Mouse (Mus musculus) ES-E14 (cell line): ENCODE results near the gene Xrcc1. TPM values are rescaled to one million over a fixed set of nuclear protein-coding genes. Genes with fewer than 3 reads are reported as not detected.
A peak's percentile ranks its signal among the peaks of the same experiment; 100 is the strongest.

Source experiments
- DNase-seq: peaks from one replicate; pipeline ENCODE4 v3.0.0-alpha.2; 2013; ENCODE audit warnings: low read depth, low spot score
- H3K27ac ChIP-seq: 2 replicates; pipeline ENCODE4 v1.5.1; 2012; ENCODE audit warnings: low read depth, mild to moderate bottlenecking, low read length, moderate library complexity, mixed read lengths; ENCODE audit not compliant: poor library complexity, insufficient read depth, severe bottlenecking
- H3K36me3 ChIP-seq: 2 replicates; pipeline ENCODE4 v1.6.1; 2012; ENCODE audit warnings: mild to moderate bottlenecking, low read length, moderate library complexity, mixed read lengths; ENCODE audit not compliant: control insufficient read depth, poor library complexity, insufficient read depth, severe bottlenecking
- H3K4me1 ChIP-seq, 2 experiments: fragments of 150-350 bp in 1 of 2; sonication (generic) in 1 of 2; 2 replicates each; pipeline ENCODE4 v1.6.1; 2012; ENCODE audit warnings: low read length in 2 of 2, mild to moderate bottlenecking in 1 of 2, mixed read lengths in 1 of 2; ENCODE audit not compliant: control insufficient read depth in 2 of 2, insufficient read depth in 2 of 2, poor library complexity in 1 of 2
- H3K4me3 ChIP-seq, 2 experiments: fragments of 150-350 bp in 1 of 2; sonication (generic) in 1 of 2; 2 replicates each; pipeline ENCODE4 v1.5.1; 2012; ENCODE audit warnings: low read length in 2 of 2, low read depth in 1 of 2, mild to moderate bottlenecking in 1 of 2, mixed read lengths in 1 of 2; ENCODE audit not compliant: insufficient read depth in 1 of 2, poor library complexity in 1 of 2, severe bottlenecking in 1 of 2
- H3K9ac ChIP-seq: 2 replicates; pipeline ENCODE4 v1.6.1; 2012; ENCODE audit warnings: low read depth, mild to moderate bottlenecking, low read length, mixed read lengths; ENCODE audit not compliant: poor library complexity, insufficient read depth, severe bottlenecking
- H3K9me3 ChIP-seq: fragments of 150-350 bp; sonication (generic); 2 replicates; pipeline ENCODE4 v1.6.1; 2012; ENCODE audit warnings: low read depth, mild to moderate bottlenecking, low read length; ENCODE audit not compliant: control insufficient read depth, insufficient read depth
- CHD2 ChIP-seq: IDR thresholded peaks from 2 replicates; pipeline ENCODE4 v1.6.1; 2014; ENCODE audit warnings: mild to moderate bottlenecking, low read depth, low read length, inconsistent platforms
- HCFC1 ChIP-seq: IDR thresholded peaks from 2 replicates; pipeline ENCODE4 v1.6.1; 2012; ENCODE audit warnings: low read length, inconsistent platforms, borderline replicate concordance; ENCODE audit not compliant: insufficient read depth
- MAFK ChIP-seq: IDR thresholded peaks from 2 replicates; pipeline ENCODE4 v1.6.1; 2014; ENCODE audit warnings: mild to moderate bottlenecking, low read depth, low read length, inconsistent platforms; ENCODE audit not compliant: insufficient read depth
- ZC3H11A ChIP-seq: IDR thresholded peaks from 2 replicates; pipeline ENCODE4 v1.6.1; 2012; ENCODE audit warnings: low read depth, mild to moderate bottlenecking, inconsistent platforms, low read length, borderline replicate concordance
- ZNF384 ChIP-seq: IDR thresholded peaks from 2 replicates; pipeline ENCODE4 v1.6.1; 2012; ENCODE audit warnings: low read depth, low read length, inconsistent platforms
- in situ Hi-C, 2 experiments: fragments of 600-800 bp; cut with MboI; formaldehyde crosslinking; loops; one replicate each; pipeline ENCODE4 v1.15.1; 2025; ENCODE audit warnings: low sequenced_read_pairs in 2 of 2, inconsistent platforms in 1 of 2; ENCODE audit not compliant: unreplicated experiment in 2 of 2
- total RNA-seq: library from RNA; depleted of rRNA; stranded (reverse); fragments of 300-350 nt; gene quantifications from 2 replicates; pipeline ENCODE4 v1.2.3, GENCODE M21; 2012

Gene Xrcc1
- total RNA-seq, 1 experiment = 69.7 TPM

DNA sequence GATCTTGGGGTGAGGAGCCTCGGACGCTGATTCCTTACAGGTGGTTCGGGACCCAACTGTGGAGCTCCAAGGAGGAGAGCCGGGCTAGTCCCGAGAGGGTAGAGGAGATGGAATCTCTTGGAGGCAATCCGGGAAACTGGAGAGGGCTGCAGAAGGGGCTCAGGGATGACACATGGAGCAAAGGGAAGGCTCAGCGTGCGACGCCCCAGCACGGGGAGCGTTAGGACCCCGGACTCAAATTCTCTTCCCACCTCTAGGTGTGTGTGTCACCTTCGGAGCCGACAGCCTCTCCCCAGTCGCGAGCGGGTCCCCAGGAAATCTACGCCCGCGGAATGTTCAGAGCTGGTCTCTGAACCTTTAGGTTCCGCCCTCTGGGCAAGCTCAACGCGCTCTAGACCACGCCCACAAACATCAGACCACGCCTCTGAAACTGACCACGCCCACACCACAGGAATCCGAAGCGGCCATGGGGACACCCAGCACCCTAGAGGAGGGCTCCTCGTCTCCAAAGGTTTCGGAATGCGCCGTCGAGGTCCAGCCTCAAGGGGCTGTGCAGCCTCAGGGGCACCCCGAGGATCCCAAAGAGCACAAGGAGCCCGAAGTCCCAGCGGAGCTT lies 64.9 kb downstream of the Xrcc1 start:
- Histone ChIP-seq H3K27ac (no peak overlapping the region), H3K9ac (peak overlapping the region; percentile 10), H3K4me3 (peak overlapping the region; percentile 45 to 68), H3K4me1 (peaks cover 0 to 12% of the 10 kb centered on the region in 2 experiments; a peak in 2 of 4 replicates), H3K36me3 (no peaks in the 10 kb centered on the region; the same call in 1 of the 2 replicates), H3K9me3 (no peaks in the 10 kb centered on the region)
- in situ Hi-C loops = loop anchor here in 1 of 2 experiments (25.0 kb wide), 1 partner anchor 351 kb away; the partner anchor contains the start of gene Rabac1
- DNase-seq = peak; percentile 86
- no peak for TF ChIP-seq ZC3H11A
- TF ChIP-seq MAFK = no peak
- no peak for TF ChIP-seq HCFC1
- no peak for TF ChIP-seq CHD2
- no peak for TF ChIP-seq ZNF384

DNA sequence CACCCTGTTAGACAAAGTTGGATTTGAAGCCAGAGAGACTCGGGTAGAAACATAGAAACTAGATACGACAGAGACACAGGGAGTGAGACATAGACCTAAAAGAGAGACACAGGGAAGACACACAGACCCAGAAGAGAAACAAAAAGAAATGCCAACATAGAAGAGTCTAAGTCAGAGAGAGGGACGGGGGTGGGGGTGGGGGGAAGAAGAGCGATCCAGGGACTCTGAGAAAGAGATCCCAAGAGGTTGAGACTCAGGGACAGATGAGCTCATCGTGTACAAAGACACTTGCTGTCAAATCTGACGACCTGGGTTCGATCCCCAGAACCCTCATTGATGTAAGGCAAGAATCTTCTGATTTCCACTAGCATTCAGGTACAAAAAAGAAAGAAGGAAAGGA lies 65.6 kb downstream of the Xrcc1 start:
- Histone ChIP-seq H3K9me3 (no peaks in the 10 kb centered on the region), H3K4me3 (no peak overlapping the region), H3K4me1 (peaks cover 0 to 12% of the 10 kb centered on the region in 2 experiments; a peak in 2 of 4 replicates), H3K27ac (no peak overlapping the region), H3K36me3 (no peaks in the 10 kb centered on the region; the same call in 1 of the 2 replicates), H3K9ac (no peak overlapping the region)
- DNase-seq = no peak
- in situ Hi-C loops = loop anchor here in 1 of 2 experiments (25.0 kb wide), 1 partner anchor 351 kb away; the partner anchor contains the start of gene Rabac1
- TF ChIP-seq HCFC1 (no peak), ZNF384 (no peak), CHD2 (no peak)

DNA sequence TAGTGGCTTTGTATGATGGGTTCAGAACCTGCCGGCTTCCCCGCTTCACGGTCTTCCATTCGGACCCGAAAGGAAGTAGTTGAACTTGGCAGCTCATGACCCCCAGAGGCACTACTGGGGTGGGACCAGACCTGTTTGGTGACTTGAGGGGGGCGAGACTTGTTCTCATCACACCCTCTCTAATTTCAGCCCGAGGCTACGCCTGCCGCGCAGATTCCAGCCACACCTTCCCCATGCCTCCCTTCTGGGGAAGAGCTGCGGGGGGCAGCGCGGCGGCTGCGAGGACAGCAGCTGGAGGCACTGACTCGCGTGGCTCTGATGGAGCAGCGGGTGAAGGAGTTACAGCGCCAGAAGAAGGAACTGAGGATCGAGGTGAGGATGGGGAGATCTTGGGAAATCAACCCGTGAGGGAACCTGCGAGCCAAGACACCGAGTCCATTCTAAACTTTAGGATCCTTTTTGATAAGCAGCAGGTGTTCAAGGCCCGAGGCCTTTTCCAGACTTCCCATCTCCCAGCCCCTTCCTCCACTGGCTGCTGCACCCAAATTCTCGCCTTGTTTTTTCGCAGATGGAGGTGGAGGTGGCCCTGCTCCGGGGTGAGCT lies 66.3 kb downstream of the Xrcc1 start:
- Histone ChIP-seq H3K4me1 (peaks cover 0 to 12% of the 10 kb centered on the region in 2 experiments; a peak in 2 of 4 replicates), H3K4me3 (0 out of 4 replicates have a peak overlapping the region, but pooled peaks of 1 of the 2 experiments have one; percentile 0), H3K9ac (no peak overlapping the region), H3K36me3 (no peaks in the 10 kb centered on the region), H3K9me3 (no peaks in the 10 kb centered on the region), H3K27ac (no peak overlapping the region)
- in situ Hi-C loops = loop anchor here in 1 of 2 experiments (25.0 kb wide), 1 partner anchor 350 kb away; the partner anchor contains the start of gene Rabac1
- no peak for DNase-seq
- TF ChIP-seq ZNF384 = no peak

DNA sequence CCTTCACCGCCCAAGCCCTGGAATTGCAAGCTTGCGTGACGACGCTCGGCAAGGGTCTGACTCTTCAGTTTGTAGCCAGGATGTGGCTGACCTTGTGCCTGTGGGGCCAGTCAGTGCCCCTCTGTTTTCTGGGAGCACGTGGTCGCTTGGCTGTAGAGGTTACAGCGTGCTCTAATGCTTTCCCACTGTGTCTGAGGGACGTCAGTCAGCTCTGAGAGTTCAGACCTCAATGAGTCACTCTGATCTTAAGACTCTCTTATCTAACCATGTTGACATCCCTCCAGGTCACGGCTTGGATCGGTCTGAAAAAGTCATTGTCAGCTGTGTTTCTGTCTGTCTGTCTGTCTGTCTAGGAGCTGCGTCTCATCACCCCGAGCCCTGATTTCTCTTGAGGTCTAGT lies 68.7 kb downstream of the Xrcc1 start:
- TF ChIP-seq ZNF384 = no peak
- no peak for TF ChIP-seq MAFK
- no peak for TF ChIP-seq CHD2
- no peak for TF ChIP-seq HCFC1
- no peak for TF ChIP-seq ZC3H11A
- Histone ChIP-seq H3K36me3 (no peaks in the 10 kb centered on the region), H3K27ac (no peak overlapping the region), H3K9ac (no peak overlapping the region), H3K9me3 (no peaks in the 10 kb centered on the region), H3K4me1 (peaks cover 0 to 9% of the 10 kb centered on the region in 2 experiments; a peak in 2 of 4 replicates), H3K4me3 (no peak overlapping the region)
- in situ Hi-C loops = loop anchor here in 1 of 2 experiments (25.0 kb wide), 1 partner anchor 347 kb away; the partner anchor contains the start of gene Rabac1
- no peak for DNase-seq
